Mouse (Mus musculus) stomach, postnatal 0 days (tissue): ENCODE results near the gene Tpr.

Source experiments
- CTCF ChIP-seq: IDR thresholded peaks from 2 replicates; pipeline ENCODE4 v1.5.1; 2016; ENCODE audit warnings: antibody characterized with exemption, low read depth, mild to moderate bottlenecking, moderate library complexity
- EP300 ChIP-seq: optimal IDR thresholded peaks from 2 replicates; pipeline ENCODE3; 2016; ENCODE audit warnings: antibody characterized with exemption

DNA sequence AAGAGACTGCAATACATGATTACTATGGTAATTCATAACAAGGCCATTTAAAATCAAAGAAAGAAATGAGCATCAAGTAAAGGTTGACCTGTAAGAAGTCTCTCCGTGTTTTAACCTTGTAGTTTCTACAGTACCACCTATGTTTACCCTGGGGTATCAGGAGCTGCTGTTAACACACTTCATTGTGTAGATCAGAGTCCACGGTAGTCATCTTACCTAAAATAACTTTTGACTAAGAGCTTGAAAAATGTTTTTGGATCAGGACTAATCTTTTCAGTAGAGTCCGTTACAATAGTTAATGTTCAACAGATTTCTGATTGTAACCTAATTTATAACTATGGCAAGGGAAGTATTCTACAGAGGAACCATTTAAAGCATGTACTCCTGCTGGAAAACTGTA, 11.9 kb downstream of the Tpr start:
- TF ChIP-seq CTCF (no peak), EP300 (no peak)
